Mouse (Mus musculus) CH12.LX (cell line): ENCODE results near the gene Cep89.

Source experiments
- CTCF ChIP-seq, 2 experiments: IDR thresholded peaks in 1 of 2; conservative IDR thresholded peaks in 1 of 2; 2 replicates each; pipeline ENCODE4 v1.5.1; 2011 to 2012; ENCODE audit warnings: low read depth in 2 of 2, low read length in 2 of 2, improper control_type of control experiment in 1 of 2, inconsistent platforms in 1 of 2, mild to moderate bottlenecking in 1 of 2, moderate library complexity in 1 of 2
- E2F4 ChIP-seq: IDR thresholded peaks from 2 replicates; pipeline ENCODE4 v1.6.1; 2011; ENCODE audit warnings: low read depth, low read length, improper control_type of control experiment; ENCODE audit not compliant: insufficient replicate concordance
- GABPA ChIP-seq: IDR thresholded peaks from 2 replicates; pipeline ENCODE4 v1.6.1; 2012; ENCODE audit warnings: low read depth, low read length, improper control_type of control experiment, inconsistent platforms; ENCODE audit not compliant: insufficient replicate concordance
- JUN ChIP-seq: IDR thresholded peaks from 2 replicates; pipeline ENCODE4 v1.6.1; 2011; ENCODE audit warnings: low read depth, mild to moderate bottlenecking, low read length, improper control_type of control experiment, moderate library complexity; ENCODE audit not compliant: insufficient read depth
- MAFK ChIP-seq: IDR thresholded peaks from 2 replicates; pipeline ENCODE4 v1.6.1; 2011; ENCODE audit warnings: low read length, improper control_type of control experiment; ENCODE audit not compliant: insufficient replicate concordance
- MAX ChIP-seq: IDR thresholded peaks from 2 replicates; pipeline ENCODE4 v1.6.1; 2011; ENCODE audit warnings: low read length, improper control_type of control experiment
- MXI1 ChIP-seq: IDR thresholded peaks from 2 replicates; pipeline ENCODE4 v1.6.1; 2011; ENCODE audit warnings: mild to moderate bottlenecking, low read depth, low read length, improper control_type of control experiment
- POLR2A ChIP-seq: IDR thresholded peaks from 2 replicates; pipeline ENCODE4 v1.6.1; 2011; ENCODE audit warnings: low read depth, mild to moderate bottlenecking, improper control_type of control experiment, low read length
- POLR2AphosphoS2 ChIP-seq: IDR thresholded peaks from 2 replicates; pipeline ENCODE4 v1.6.1; 2011; ENCODE audit warnings: low read depth, low read length, improper control_type of control experiment
- SIN3A ChIP-seq: IDR thresholded peaks from 2 replicates; pipeline ENCODE4 v1.6.1; 2012; ENCODE audit warnings: low read length, improper control_type of control experiment, inconsistent platforms
- SMC3 ChIP-seq: IDR thresholded peaks from 2 replicates; pipeline ENCODE4 v1.6.1; 2011; ENCODE audit warnings: low read depth, low read length, improper control_type of control experiment
- USF2 ChIP-seq: conservative IDR thresholded peaks from 2 replicates; pipeline ENCODE4 v1.6.1; 2011; ENCODE audit warnings: low read depth, low read length, improper control_type of control experiment
- ZNF384 ChIP-seq: IDR thresholded peaks from 2 replicates; pipeline ENCODE4 v1.6.1; 2012; ENCODE audit warnings: low read depth, low read length, improper control_type of control experiment, inconsistent platforms

DNA sequence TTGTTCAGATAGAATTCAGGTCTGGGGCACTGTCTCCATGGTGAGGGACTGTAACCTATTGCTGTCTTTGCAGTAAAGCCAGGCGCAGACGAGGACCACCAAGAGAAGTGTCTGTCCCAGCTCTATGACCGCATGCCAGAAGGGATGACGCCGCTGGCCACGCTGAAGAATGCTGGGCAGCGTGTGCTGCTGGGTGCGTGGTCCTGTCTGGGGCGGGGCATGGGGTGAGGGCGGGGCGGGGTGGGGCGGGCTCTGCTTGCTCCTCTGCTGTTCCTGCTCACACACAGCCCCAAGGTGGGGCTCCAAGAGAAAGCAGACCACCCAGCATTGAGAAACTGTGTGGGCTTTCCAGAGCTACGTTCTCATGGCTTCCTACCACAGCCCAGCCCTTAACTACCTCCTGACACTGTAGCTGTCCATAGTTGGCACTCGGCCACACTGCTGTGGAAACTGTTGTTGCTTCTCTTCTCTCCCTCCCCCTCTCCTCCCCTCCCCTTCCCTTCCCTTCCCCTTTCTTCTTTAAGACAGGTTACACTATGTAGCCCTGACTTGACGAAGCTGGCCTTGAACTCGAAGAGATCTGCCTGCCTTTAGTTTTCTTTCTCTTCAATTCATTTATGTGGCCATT is 17.2 kb upstream of the Cep89 start:
- TF ChIP-seq POLR2A (no peak), GABPA (no peak), CTCF (conservative IDR thresholded peaks at IDR 0.05 in 1 of 2, IDR thresholded peaks at IDR 0.05 in 1 of 2; ENCODE audit: low read depth in 2 of 2, low read length in 2 of 2) (no peak), MAFK (no peak), SMC3 (no peak), JUN (no peak), MAX (no peak), ZNF384 (no peak), USF2 (no peak), MXI1 (no peak), SIN3A (no peak), E2F4 (no peak), POLR2AphosphoS2 (no peak)
